Mouse (Mus musculus) kidney, adult 9 months (tissue): ENCODE data around the gene Apba1.

Experiments used
- DNase-seq: peaks from one replicate; pipeline ENCODE4 v3.0.0; 2022

Gene Apba1

DNA sequence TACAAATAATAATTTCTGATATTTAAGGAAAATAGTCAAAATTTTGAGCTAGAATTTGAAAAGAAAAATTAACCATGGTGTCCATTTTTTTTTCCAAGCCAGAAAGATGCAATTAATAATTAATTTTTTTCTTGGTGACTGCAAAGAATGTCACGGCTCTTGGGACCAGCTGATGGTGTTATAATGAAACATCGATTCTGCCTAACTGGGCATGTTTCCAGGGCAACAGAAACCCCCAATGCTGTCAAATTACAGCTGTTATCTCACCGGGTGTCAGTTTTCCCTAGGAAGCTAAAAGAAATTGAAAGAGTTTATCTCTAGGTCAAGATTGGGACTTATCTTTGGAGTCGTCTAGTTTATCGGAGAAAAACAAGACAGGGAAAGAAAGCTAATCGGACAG is 225.5 kb downstream of the Apba1 start:
- no peak for DNase-seq

DNA sequence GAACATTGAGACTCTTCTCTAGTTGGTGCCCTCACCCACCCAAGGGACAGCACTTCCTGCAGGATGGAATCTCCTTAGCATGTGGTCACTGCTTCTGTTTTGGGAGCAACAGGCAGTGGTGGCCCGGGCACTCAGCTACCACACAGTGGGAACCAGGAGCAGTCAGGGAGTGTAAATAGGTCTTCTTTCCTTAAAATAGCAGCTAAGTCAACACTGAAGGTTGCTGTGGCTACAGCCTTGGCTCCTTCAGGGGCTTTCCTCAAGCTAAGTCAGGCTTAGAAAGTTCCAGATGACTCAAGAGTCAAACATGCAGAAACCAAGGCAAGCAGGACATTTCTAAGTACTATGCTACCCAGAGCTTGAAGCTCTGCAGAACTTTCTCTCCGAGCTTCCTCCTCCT is 228.6 kb downstream of the Apba1 start:
- no peak for DNase-seq

GRCm38 (mm10) chr19:23988166-23988565 is 229.5 kb downstream of the Apba1 start:
- DNase-seq, result no peak

DNA sequence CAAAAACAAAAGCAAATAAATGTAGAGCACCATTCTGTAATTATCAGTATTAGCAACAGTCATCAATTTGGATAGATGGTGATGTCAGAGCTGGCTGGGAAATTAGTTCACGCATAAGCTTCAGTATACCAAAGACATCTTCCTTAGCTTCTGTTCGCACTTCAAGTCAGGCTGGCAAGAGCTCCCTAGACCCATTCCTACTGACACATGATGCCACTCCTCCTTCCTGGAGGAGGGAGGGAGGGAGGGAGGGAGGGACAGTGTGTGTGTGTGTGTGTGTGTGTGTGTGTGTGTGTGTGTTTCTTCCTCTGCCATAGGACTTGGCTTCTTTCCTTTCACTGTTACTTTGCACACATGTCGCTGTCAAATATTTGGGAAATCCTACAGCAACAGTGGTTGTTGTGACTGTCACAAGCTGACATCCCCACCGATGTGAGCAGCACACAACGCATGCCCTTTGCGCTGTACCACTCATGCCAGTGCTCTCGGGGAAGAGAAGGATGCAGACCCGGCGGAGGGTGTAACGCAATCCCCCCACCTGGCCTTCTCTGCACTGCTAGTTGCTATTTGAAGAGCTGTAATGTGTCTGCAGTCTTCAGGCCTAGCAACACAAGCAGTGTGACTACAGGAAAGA is 237.2 kb downstream of the Apba1 start:
- no peak for DNase-seq
